Comparison of ENCODE assay signal across 19 mouse cellular contexts in the genomic region with DNA sequence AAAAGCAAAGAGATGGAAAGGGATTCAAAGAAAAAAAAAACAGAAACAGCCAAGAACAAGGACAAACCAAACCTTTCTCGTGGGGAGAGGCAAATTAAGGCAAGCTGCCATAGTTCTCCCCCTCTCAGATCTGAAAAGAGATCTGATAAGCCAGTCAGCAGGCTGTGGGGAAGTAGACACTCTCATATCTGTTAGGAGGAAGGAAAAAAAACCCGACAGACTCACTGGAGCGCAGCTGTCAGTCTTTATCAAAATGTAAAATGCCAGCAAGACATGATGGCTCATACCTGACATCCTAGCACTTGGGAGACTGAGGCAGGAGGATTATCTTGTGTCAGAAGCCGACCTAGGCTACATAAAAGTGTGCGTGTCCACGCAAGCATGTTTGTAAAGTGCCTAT. TPM values are rescaled to one million over a fixed set of nuclear protein-coding genes. Genes with fewer than 3 reads are reported as not detected.
A peak's percentile ranks its signal among the peaks of the same experiment; 100 is the strongest.
DNase-seq lines count a peak whose midpoint lies in the region; ATAC-seq and TF ChIP-seq lines count a peak whose summit lies in the region.
"Had no signal": no experiment of that assay in that cellular context is flagged by ENCODE, and none has a peak within 500 bp of the region (broad histone marks: within the 10 kb centered on the region; RNA-seq: fewer than 3 reads in every experiment).

No protein-coding gene starts in this region.

- peaks cover 6 to 61% of the 10 kb centered on the region in 2 experiments for H3K36me3 ChIP-seq in MEL (ENCODE audit: control insufficient read depth in 1 of 2, insufficient read depth in 2 of 2, low read length in 2 of 2)
- H3K36me3 ChIP-seq in liver, embryonic 13.5 days, result no peaks in the 10 kb centered on the region
- H3K36me3 ChIP-seq in heart, adult 2 months (ENCODE audit: control insufficient read depth, insufficient read depth, low read length), result no peaks in the 10 kb centered on the region
- H3K36me3 ChIP-seq: heart, embryonic 12.5 days; limb, embryonic 13.5 days had no signal

- peak; percentile 74 for DNase-seq in 416B (ENCODE audit: low read depth)
- DNase-seq in MEL (ENCODE audit: low read depth, low spot score), result peak; percentile 83
- no peak for DNase-seq in liver, embryonic 13.5 days
- DNase-seq in heart, adult 2 months, result no peak
- DNase-seq in kidney, adult 9 months, result no peak
- no peak for DNase-seq in left cerebral cortex, postnatal 14 days (ENCODE audit: low spot score in 2 of 2)
- DNase-seq: adrenal gland, adult 2 months; cerebellum, adult 18-20 months; cerebellum, postnatal 36 days; gastrocnemius, postnatal 36 days; kidney, adult 11 months; kidney, postnatal 4 days had no signal

- no peaks in the 10 kb centered on the region for H3K9me3 ChIP-seq in MEL (replicated peaks; ENCODE audit: insufficient read depth, low read length)
- no peaks in the 10 kb centered on the region for H3K9me3 ChIP-seq in liver, embryonic 13.5 days (replicated peaks)
- H3K9me3 ChIP-seq: heart, embryonic 12.5 days; limb, embryonic 13.5 days had no signal

- TF ChIP-seq POLR2A in MEL (IDR thresholded peaks at IDR 0.05; ENCODE audit: control insufficient read depth in 1 of 2, insufficient read depth in 1 of 2, low read depth in 1 of 2, low read length in 2 of 2, poor library complexity in 1 of 2), result no peak
- no peak for TF ChIP-seq POLR2A in heart, adult 2 months (IDR thresholded peaks at IDR 0.05; ENCODE audit: insufficient read depth, low read depth, low read length)

- intact Hi-C loops in heart, adult 2 months (cut with DNase I), result no loop called here
- intact Hi-C loops in left cerebral cortex, postnatal 14 days (cut with DNase I), result no loop called here

- no peaks in the 10 kb centered on the region for H3K27me3 ChIP-seq in MEL (ENCODE audit: control insufficient read depth in 1 of 2, insufficient read depth in 2 of 2, low read length in 2 of 2)
- H3K27me3 ChIP-seq in liver, embryonic 13.5 days, result no peaks in the 10 kb centered on the region
- H3K27me3 ChIP-seq in heart, adult 2 months (ENCODE audit: control insufficient read depth, insufficient read depth, low read length), result peaks cover 2% of the 10 kb centered on the region; the same call in 1 of the 2 replicates
- H3K27me3 ChIP-seq: heart, embryonic 12.5 days; limb, embryonic 13.5 days had no signal

- no peak for TF ChIP-seq CTCF in MEL (IDR thresholded peaks at IDR 0.05 in 2 of 3, conservative IDR thresholded peaks at IDR 0.05 in 1 of 3; ENCODE audit: control insufficient read depth in 1 of 3, insufficient read depth in 1 of 3, low read depth in 2 of 3, low read length in 3 of 3, poor library complexity in 1 of 3, severe bottlenecking in 1 of 3)
- TF ChIP-seq CTCF in heart, adult 2 months (IDR thresholded peaks at IDR 0.05), result no peak

- peak; percentile 27; the same call in 1 of the 2 replicates for ATAC-seq in liver, embryonic 13.5 days (ENCODE audit: low read depth)
- peak; percentile 56 for ATAC-seq in megakaryocyte progenitor cell, adult 5-6 weeks (replicated peaks; ENCODE audit: poor library complexity)
- ATAC-seq: forebrain, embryonic 14.5 days; hindbrain, embryonic 16.5 days had no signal

- peak overlapping the region; percentile 88 for H3K27ac ChIP-seq in MEL (ENCODE audit: control insufficient read depth, low read depth, low read length)
- peak overlapping the region; percentile 73 for H3K27ac ChIP-seq in liver, embryonic 13.5 days
- H3K27ac ChIP-seq in heart, adult 2 months, result no peak overlapping the region
- H3K27ac ChIP-seq: limb, embryonic 13.5 days had no signal

- H3K4me1 ChIP-seq in MEL (ENCODE audit: control insufficient read depth in 1 of 2, insufficient read depth in 2 of 2, low read length in 2 of 2), result peaks cover 54 to 56% of the 10 kb centered on the region in 2 experiments
- peaks cover 92% of the 10 kb centered on the region for H3K4me1 ChIP-seq in liver, embryonic 13.5 days (replicated peaks)
- H3K4me1 ChIP-seq in heart, adult 2 months (ENCODE audit: control insufficient read depth, insufficient read depth, low read length), result peaks cover under 1% of the 10 kb centered on the region
- H3K4me1 ChIP-seq: limb, embryonic 13.5 days had no signal

- H3K79me2 ChIP-seq in MEL (ENCODE audit: control insufficient read depth, insufficient read depth, low read length, poor library complexity), result peaks cover 44% of the 10 kb centered on the region
- H3K79me2 ChIP-seq in heart, adult 2 months (replicated peaks; ENCODE audit: control insufficient read depth, insufficient read depth, low read length), result no peaks in the 10 kb centered on the region

- WGBS in liver, embryonic 13.5 days (ENCODE audit: insufficient replicate concordance), result 16% methylated on average over 6 of the region's 6 CpGs
- WGBS in heart, adult 2 months, result 49% methylated on average over 6 of the region's 6 CpGs

- H3K9ac ChIP-seq in MEL (ENCODE audit: control insufficient read depth, low read depth, low read length, poor library complexity, severe bottlenecking), result no peak overlapping the region; the same call in 1 of the 2 replicates
- H3K9ac ChIP-seq in liver, embryonic 13.5 days, result peak overlapping the region; percentile 7; the same call in 1 of the 2 replicates
- no peak overlapping the region for H3K9ac ChIP-seq in heart, adult 2 months (ENCODE audit: low read depth, low read length)
- H3K9ac ChIP-seq: heart, embryonic 12.5 days; limb, embryonic 13.5 days had no signal

- H3K4me2 ChIP-seq in liver, embryonic 13.5 days, result peak overlapping the region; percentile 8
- H3K4me2 ChIP-seq: heart, embryonic 12.5 days; limb, embryonic 13.5 days; midbrain, embryonic 11.5 days had no signal

- H3K4me3 ChIP-seq in MEL (ENCODE audit: control insufficient read depth in 1 of 2, insufficient read depth in 1 of 2, low read depth in 2 of 2, low read length in 2 of 2), result peak overlapping the region in 1 of 2 experiments; percentile 54; a peak in 2 of 4 replicates
- no peak overlapping the region for H3K4me3 ChIP-seq in liver, embryonic 13.5 days (replicated peaks)
- no peak overlapping the region for H3K4me3 ChIP-seq in heart, adult 2 months
- H3K4me3 ChIP-seq: erythroblast, embryonic 14.5 days; heart, embryonic 12.5 days; limb, embryonic 13.5 days had no signal

- peak; percentile 92 to 96 for TF ChIP-seq EP300 in MEL (IDR thresholded peaks at IDR 0.05; ENCODE audit: low read depth in 1 of 2, low read length in 2 of 2)
- TF ChIP-seq EP300 in heart, adult 2 months (IDR thresholded peaks at IDR 0.05; ENCODE audit: insufficient read depth, low read depth, low read length), result no peak

- no peak for TF ChIP-seq RAD21 in MEL (IDR thresholded peaks at IDR 0.05; ENCODE audit: low read depth, low read length)

TF ChIP-seq in MEL, 35 proteins besides CTCF, POLR2A, EP300 and RAD21 (continues in another document):
- no peak for TF ChIP-seq SMC3 (IDR thresholded peaks at IDR 0.05; ENCODE audit: low read depth, low read length)
- TF ChIP-seq TAL1 (IDR thresholded peaks at IDR 0.05; ENCODE audit: low read length), result peak; percentile 56
- TF ChIP-seq MAX (IDR thresholded peaks at IDR 0.05; ENCODE audit: low read length), result no peak
- TF ChIP-seq CHD2 (IDR thresholded peaks at IDR 0.05; ENCODE audit: low read length), result no peak; the same call in 1 of the 2 replicates
- 0 out of 2 replicates have a peak, but pooled peaks have one; percentile 53 for TF ChIP-seq ZMIZ1 (IDR thresholded peaks at IDR 0.05; ENCODE audit: low read depth, low read length)
- TF ChIP-seq GATA1 (IDR thresholded peaks at IDR 0.05; ENCODE audit: low read depth, low read length), result peak; percentile 98
- TF ChIP-seq TCF12 (IDR thresholded peaks at IDR 0.05; ENCODE audit: low read depth, low read length), result peak; percentile 86
- TF ChIP-seq SIN3A (IDR thresholded peaks at IDR 0.05; ENCODE audit: low read length), result peak; percentile 95
- TF ChIP-seq ZKSCAN1 (IDR thresholded peaks at IDR 0.05; ENCODE audit: low read depth, low read length), result peak; percentile 49; the same call in 1 of the 2 replicates
- peak; percentile 7; the same call in 1 of the 2 replicates for TF ChIP-seq MEF2A (IDR thresholded peaks at IDR 0.05; ENCODE audit: extremely low read depth, insufficient replicate concordance, low read depth, low read length, poor library complexity, severe bottlenecking)
- TF ChIP-seq BHLHE40 (IDR thresholded peaks at IDR 0.05; ENCODE audit: borderline replicate concordance, low read depth, low read length), result peak; percentile 84; the same call in 1 of the 2 replicates
- peak; percentile 58 for TF ChIP-seq HCFC1 (IDR thresholded peaks at IDR 0.05; ENCODE audit: low read depth, low read length)
- no peak; the same call in 1 of the 2 replicates for TF ChIP-seq NELFE (IDR thresholded peaks at IDR 0.05; ENCODE audit: low read depth, low read length)
- no peak for TF ChIP-seq USF2 (IDR thresholded peaks at IDR 0.05; ENCODE audit: borderline replicate concordance in 1 of 2, insufficient read depth in 1 of 2, low read depth in 1 of 2, low read length in 2 of 2)
- TF ChIP-seq KAT2A (conservative IDR thresholded peaks at IDR 0.05; ENCODE audit: low read depth, low read length), result peak; percentile 38
- no peak for TF ChIP-seq TBP (IDR thresholded peaks at IDR 0.05; ENCODE audit: low read depth, low read length)
- TF ChIP-seq CHD1 (IDR thresholded peaks at IDR 0.05; ENCODE audit: low read depth, low read length), result no peak
- TF ChIP-seq MAFK (IDR thresholded peaks at IDR 0.05; ENCODE audit: borderline replicate concordance, low read depth, low read length), result peak; percentile 70; the same call in 1 of the 2 replicates

RNA-seq across cellular contexts. Expression of gene Inpp5d, which starts 12.1 kb away (rescaled TPM):
- total RNA-seq in MEL (2012; rRNA removed), result 69.4 and 73.0 TPM in 2 replicates
- 10 to 100 TPM in 1 of 2 experiments, not detected in 1; 71.3 TPM for polyA plus RNA-seq in MEL (2012; ENCODE audit: insufficient read depth in 1 of 2, insufficient read length in 2 of 2, low read depth in 1 of 2, low replicate concordance in 2 of 2, missing spikeins in 1 of 2)
- polyA plus RNA-seq in liver, embryonic 13.5 days (2015; fragmentation: Nextera tagmentation; extraction: Ambion mirVana), result 11.0 and 13.9 TPM in 2 replicates
- total RNA-seq in megakaryocyte progenitor cell, adult 5-6 weeks (2015), result 57.6 and 66.3 TPM in 2 replicates
- total RNA-seq in megakaryocyte progenitor cell, adult 5-6 weeks (2017), result 67.8 and 85.6 TPM in 2 replicates
- total RNA-seq in heart, adult 2 months (2021), result 10 to 100 TPM; 13.2 to 13.8 TPM
- 8.4 and 13.5 TPM in 2 replicates for polyA plus RNA-seq in heart, adult 2 months (2012; rRNA removed)
- total RNA-seq in left cerebral cortex, postnatal 14 days (2021), result 10 to 100 TPM; 21.7 to 22.1 TPM

RNA-seq across cellular contexts. Expression of gene Ngef, which starts 58.5 kb away (rescaled TPM):
- not detected in 2 replicates for total RNA-seq in MEL (2012; rRNA removed)
- polyA plus RNA-seq in MEL (2012; ENCODE audit: insufficient read depth in 1 of 2, insufficient read length in 2 of 2, low read depth in 1 of 2, low replicate concordance in 2 of 2, missing spikeins in 1 of 2), result not detected
- polyA plus RNA-seq in liver, embryonic 13.5 days (2015; fragmentation: Nextera tagmentation; extraction: Ambion mirVana), result 3.8 and 4.1 TPM in 2 replicates
- not detected in 2 replicates for total RNA-seq in megakaryocyte progenitor cell, adult 5-6 weeks (2015)
- not detected in 2 replicates for total RNA-seq in megakaryocyte progenitor cell, adult 5-6 weeks (2017)
- under 1 TPM; 0.23 to 0.32 TPM for total RNA-seq in heart, adult 2 months (2021)
- polyA plus RNA-seq in heart, adult 2 months (2012; rRNA removed), result 0.53 and 0.70 TPM in 2 replicates
- 100 to 1,000 TPM; 261 to 278 TPM for total RNA-seq in left cerebral cortex, postnatal 14 days (2021)
- polyA plus RNA-seq: erythroblast, embryonic 14.5 days had no signal

Comparison
In these comparisons a context has a peak if more than half of its experiments do, and no peak if none do; other contexts are left out.
1. DNase-seq: peak in 416B (single experiment) and MEL (single experiment); none in liver, embryonic 13.5 days (single experiment), heart, adult 2 months (0 of 2), kidney, adult 9 months (single experiment) and left cerebral cortex, postnatal 14 days (0 of 2).
2. RNA of gene Ngef, which starts 58.5 kb away (total RNA-seq): 261 to 278 TPM in left cerebral cortex, postnatal 14 days; 0.23 to 0.32 TPM in heart, adult 2 months, not detected in MEL and not detected in megakaryocyte progenitor cell, adult 5-6 weeks; every median in the first group is over 100 times any median in the second.